Mouse (Mus musculus) c-Kit-positive CD71-positive TER-119-negative erythroid progenitor cells, embryonic 14.5 days (primary cell): ENCODE data around the gene Vmn2r47.
"Not testable (repeated sequence)": the region's sequence is repeated elsewhere in the genome, so short reads cannot be mapped to it uniquely, and the experiment has no call there.

Source experiments
- DNase-seq: peaks from one replicate; pipeline ENCODE4 v3.0.0-alpha.2; 2013; ENCODE audit warnings: low read depth

The Vmn2r47 gene

DNA sequence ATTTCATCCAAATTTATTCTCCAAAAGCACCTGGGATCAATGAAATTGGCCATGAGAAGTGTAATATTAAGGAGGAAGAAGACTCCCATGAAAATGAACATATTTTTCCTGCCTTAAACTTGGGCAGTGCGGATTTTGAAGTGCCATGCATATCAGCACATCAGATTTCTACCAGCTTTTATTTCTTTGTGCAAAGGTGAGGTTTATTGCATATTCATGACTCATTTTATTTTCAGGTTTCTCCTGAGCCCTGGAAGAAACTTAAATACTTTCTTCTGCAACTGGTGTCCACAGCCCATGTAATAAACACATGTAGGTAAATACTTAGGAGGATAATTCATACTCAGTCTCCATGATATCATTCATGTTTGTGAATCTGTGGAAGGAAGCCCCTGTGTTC lies at the start of gene Vmn2r47:
Gene Vmn2r47, minus strand, starts transcription at position 101 of the 400 bp plus-strand sequence.
- not testable (repeated sequence) for DNase-seq

DNA sequence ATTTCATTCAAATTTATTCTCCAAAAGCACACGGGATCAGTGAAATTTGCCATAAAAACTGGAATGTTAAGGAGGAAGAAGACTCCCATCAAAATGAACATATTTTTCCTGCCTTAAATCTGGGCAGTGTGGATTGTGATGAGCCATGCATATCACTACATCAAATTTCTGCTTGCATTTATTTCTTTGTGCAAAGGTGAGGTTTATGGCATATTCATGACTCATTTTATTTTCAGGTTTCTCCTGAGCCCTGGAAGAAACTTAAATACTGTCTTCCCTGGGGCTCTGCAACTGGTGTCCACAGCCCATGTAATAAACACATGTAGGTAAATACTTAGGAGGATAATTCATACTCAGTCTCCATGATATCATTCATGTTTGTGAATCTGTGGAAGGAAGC lies 70.7 kb downstream of the Vmn2r47 start, which contains the start of gene Vmn2r46:
Gene Vmn2r46, minus strand, starts transcription at position 101 of the 400 bp plus-strand sequence.
- not testable (repeated sequence) for DNase-seq
